Mouse (Mus musculus): ENCODE measurements around the gene Atg4c. TPM values are rescaled to one million over a fixed set of nuclear protein-coding genes. Genes with fewer than 3 reads are reported as not detected.

Gene Atg4c
- polyA plus RNA-seq, 1 experiment from 2014 or later, result 6.0 TPM

GRCm38 (mm10) chr4:99160899-99161298 is 32.8 kb upstream of the Atg4c start:
- H3K4me1 ChIP-seq (ENCODE audit: insufficient read depth), result no peaks in the 10 kb centered on the region
- no peak overlapping the region for H3K27ac ChIP-seq (ENCODE audit: low read depth)
- H3K9ac ChIP-seq (replicated peaks), result no peak overlapping the region
- ATAC-seq (no peak), DNase-seq (no peak)
- H3K4me2 ChIP-seq (ENCODE audit: low read depth, low read length), result no peak overlapping the region
- H3K9me3 ChIP-seq (ENCODE audit: low read length), result no peaks in the 10 kb centered on the region
- 59% methylated on average over 5 of the region's 5 CpGs for WGBS (ENCODE audit: insufficient replicate concordance)
- TF ChIP-seq EP300 (IDR thresholded peaks at IDR 0.05; ENCODE audit: low read depth), result no peak
- no peak for TF ChIP-seq CTCF (IDR thresholded peaks at IDR 0.05; ENCODE audit: low read depth)
- no peaks in the 10 kb centered on the region for H3K27me3 ChIP-seq (ENCODE audit: insufficient read depth, low read length)
- H3K4me3 ChIP-seq (ENCODE audit: low read depth, low read length), result no peak overlapping the region
- H3K36me3 ChIP-seq (replicated peaks; ENCODE audit: insufficient read depth, low read length), result no peaks in the 10 kb centered on the region

- Histone ChIP-seq H3K27ac (ENCODE audit: low read depth) (no peak overlapping the region), H3K9me3 (ENCODE audit: low read length) (no peaks in the 10 kb centered on the region), H3K9ac (replicated peaks) (no peak overlapping the region), H3K4me2 (ENCODE audit: low read depth, low read length) (no peak overlapping the region), H3K27me3 (ENCODE audit: insufficient read depth, low read length) (no peaks in the 10 kb centered on the region), H3K4me1 (ENCODE audit: insufficient read depth) (no peaks in the 10 kb centered on the region), H3K36me3 (replicated peaks; ENCODE audit: insufficient read depth, low read length) (no peaks in the 10 kb centered on the region), H3K4me3 (ENCODE audit: low read depth, low read length) (no peak overlapping the region)
- DNase-seq (no peak), ATAC-seq (no peak)
- TF ChIP-seq EP300 (IDR thresholded peaks at IDR 0.05; ENCODE audit: low read depth), result no peak
- TF ChIP-seq CTCF (IDR thresholded peaks at IDR 0.05; ENCODE audit: low read depth), result no peak
- WGBS (ENCODE audit: insufficient replicate concordance), result 32% methylated on average over 6 of the region's 6 CpGs
These were observed 32.2 kb upstream of the Atg4c start for GRCm38 (mm10) chr4:99161457-99161971.

GRCm38 (mm10) chr4:99163001-99163400 is 30.7 kb upstream of the Atg4c start:
- H3K36me3 ChIP-seq (replicated peaks; ENCODE audit: insufficient read depth, low read length), result no peaks in the 10 kb centered on the region
- no peaks in the 10 kb centered on the region for H3K4me1 ChIP-seq (ENCODE audit: insufficient read depth)
- no peak overlapping the region for H3K4me2 ChIP-seq (ENCODE audit: low read depth, low read length)
- TF ChIP-seq EP300 (IDR thresholded peaks at IDR 0.05; ENCODE audit: low read depth) (no peak), CTCF (IDR thresholded peaks at IDR 0.05; ENCODE audit: low read depth) (no peak)
- H3K27me3 ChIP-seq (ENCODE audit: insufficient read depth, low read length), result no peaks in the 10 kb centered on the region
- no peak overlapping the region for H3K27ac ChIP-seq (ENCODE audit: low read depth)
- DNase-seq (no peak), ATAC-seq (no peak)
- H3K9ac ChIP-seq (replicated peaks), result no peak overlapping the region
- WGBS (ENCODE audit: insufficient replicate concordance), result 53% methylated on average over 9 of the region's 9 CpGs
- H3K9me3 ChIP-seq (ENCODE audit: low read length), result no peaks in the 10 kb centered on the region
- no peak overlapping the region for H3K4me3 ChIP-seq (ENCODE audit: low read depth, low read length)

GRCm38 (mm10) chr4:99163547-99163946 is 30.2 kb upstream of the Atg4c start:
- no peaks in the 10 kb centered on the region for H3K9me3 ChIP-seq (ENCODE audit: low read length)
- no peak overlapping the region for H3K9ac ChIP-seq (replicated peaks)
- TF ChIP-seq EP300 (IDR thresholded peaks at IDR 0.05; ENCODE audit: low read depth), result no peak
- no peak for TF ChIP-seq CTCF (IDR thresholded peaks at IDR 0.05; ENCODE audit: low read depth)
- no peak for ATAC-seq
- no peak overlapping the region for H3K4me2 ChIP-seq (ENCODE audit: low read depth, low read length)
- H3K4me1 ChIP-seq (ENCODE audit: insufficient read depth), result no peaks in the 10 kb centered on the region
- no peak overlapping the region for H3K4me3 ChIP-seq (ENCODE audit: low read depth, low read length)
- no peaks in the 10 kb centered on the region for H3K27me3 ChIP-seq (ENCODE audit: insufficient read depth, low read length)
- H3K36me3 ChIP-seq (replicated peaks; ENCODE audit: insufficient read depth, low read length), result no peaks in the 10 kb centered on the region
- DNase-seq, result no peak
- H3K27ac ChIP-seq (ENCODE audit: low read depth), result no peak overlapping the region
- 22% methylated on average over 4 of the region's 4 CpGs for WGBS (ENCODE audit: insufficient replicate concordance)

- no peaks in the 10 kb centered on the region for H3K27me3 ChIP-seq (ENCODE audit: insufficient read depth, low read length)
- H3K36me3 ChIP-seq (replicated peaks; ENCODE audit: insufficient read depth, low read length), result no peaks in the 10 kb centered on the region
- no peak for TF ChIP-seq CTCF (IDR thresholded peaks at IDR 0.05; ENCODE audit: low read depth)
- TF ChIP-seq EP300 (IDR thresholded peaks at IDR 0.05; ENCODE audit: low read depth), result no peak
- DNase-seq, result no peak
- no peak overlapping the region for H3K9ac ChIP-seq (replicated peaks)
- no peak overlapping the region for H3K4me3 ChIP-seq (ENCODE audit: low read depth, low read length)
- H3K9me3 ChIP-seq (ENCODE audit: low read length), result no peaks in the 10 kb centered on the region
- no peak for ATAC-seq
- H3K4me1 ChIP-seq (ENCODE audit: insufficient read depth), result no peaks in the 10 kb centered on the region
- H3K27ac ChIP-seq (ENCODE audit: low read depth), result no peak overlapping the region
- H3K4me2 ChIP-seq (ENCODE audit: low read depth, low read length), result no peak overlapping the region
- 68% methylated on average over 5 of the region's 5 CpGs for WGBS (ENCODE audit: insufficient replicate concordance)
These were observed 24.9 kb upstream of the Atg4c start for GRCm38 (mm10) chr4:99168869-99169268.

GRCm38 (mm10) chr4:99174265-99174664 is 19.5 kb upstream of the Atg4c start:
- Histone ChIP-seq H3K9ac (replicated peaks) (no peak overlapping the region), H3K9me3 (ENCODE audit: low read length) (no peaks in the 10 kb centered on the region), H3K4me2 (ENCODE audit: low read depth, low read length) (no peak overlapping the region), H3K36me3 (replicated peaks; ENCODE audit: insufficient read depth, low read length) (no peaks in the 10 kb centered on the region), H3K4me3 (ENCODE audit: low read depth, low read length) (no peak overlapping the region), H3K27ac (ENCODE audit: low read depth) (no peak overlapping the region), H3K4me1 (ENCODE audit: insufficient read depth) (no peaks in the 10 kb centered on the region), H3K27me3 (ENCODE audit: insufficient read depth, low read length) (no peaks in the 10 kb centered on the region)
- no peak for DNase-seq
- ATAC-seq, result no peak
- WGBS (ENCODE audit: insufficient replicate concordance), result 77% methylated on average over 7 of the region's 7 CpGs
- TF ChIP-seq EP300 (IDR thresholded peaks at IDR 0.05; ENCODE audit: low read depth) (no peak), CTCF (IDR thresholded peaks at IDR 0.05; ENCODE audit: low read depth) (no peak)

- DNase-seq (no peak), ATAC-seq (no peak)
- Histone ChIP-seq H3K4me2 (ENCODE audit: low read depth, low read length) (no peak overlapping the region), H3K36me3 (replicated peaks; ENCODE audit: insufficient read depth, low read length) (no peaks in the 10 kb centered on the region), H3K9me3 (ENCODE audit: low read length) (no peaks in the 10 kb centered on the region), H3K9ac (replicated peaks) (no peak overlapping the region), H3K27ac (ENCODE audit: low read depth) (no peak overlapping the region), H3K27me3 (ENCODE audit: insufficient read depth, low read length) (no peaks in the 10 kb centered on the region), H3K4me1 (ENCODE audit: insufficient read depth) (no peaks in the 10 kb centered on the region), H3K4me3 (ENCODE audit: low read depth, low read length) (no peak overlapping the region)
- 57% methylated on average over 7 of the region's 7 CpGs for WGBS (ENCODE audit: insufficient replicate concordance)
- TF ChIP-seq CTCF (IDR thresholded peaks at IDR 0.05; ENCODE audit: low read depth) (no peak), EP300 (IDR thresholded peaks at IDR 0.05; ENCODE audit: low read depth) (no peak)
These were observed 16.9 kb upstream of the Atg4c start for GRCm38 (mm10) chr4:99176841-99177240.

Measured in liver, postnatal 0 days (tissue).